Mouse (Mus musculus): ENCODE data around the gene Ireb2.

DNA sequence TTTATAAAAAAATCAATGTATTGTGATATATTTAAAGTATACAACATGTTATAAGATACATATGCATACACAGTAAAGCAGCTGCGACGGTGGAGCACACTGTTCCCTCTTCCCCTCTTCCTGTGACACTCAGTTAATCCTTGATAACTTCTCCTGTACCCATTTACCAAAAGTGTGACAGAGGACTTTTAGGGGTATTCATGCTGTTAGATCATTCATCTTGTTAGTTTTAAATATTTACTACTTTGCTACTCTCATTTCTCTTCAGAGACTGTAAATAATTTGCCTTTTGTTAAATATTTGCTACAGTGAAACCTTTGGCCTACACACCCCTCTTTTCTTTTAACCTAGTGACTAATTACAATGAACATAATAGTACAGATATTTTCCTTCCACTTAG lies 68.8 kb downstream of the Ireb2 start:
- TF ChIP-seq CTCF (IDR thresholded peaks at IDR 0.05): no peak
- TF ChIP-seq EP300 (IDR thresholded peaks at IDR 0.05): no peak

All from lung, postnatal 0 days (tissue).